Mouse (Mus musculus): Measurements from ENCODE around the gene 7420426K07Rik. TPM values are rescaled to one million over a fixed set of nuclear protein-coding genes. Genes with fewer than 3 reads are reported as not detected.
A peak's percentile ranks its signal among the peaks of the same experiment; 100 is the strongest.

Gene 7420426K07Rik
- not detected for total RNA-seq (2021)
- long read RNA-seq, experiment 1 = 0 reads
- long read RNA-seq, experiment 2 = 0 reads

GRCm38 (mm10) chr9:98902819-98903218 is at the start of gene 7420426K07Rik:
Gene 7420426K07Rik, plus strand, starts transcription at chr9:98903119.
- no peak for DNase-seq
- intact Hi-C loops (cut with DNase I; ENCODE audit: low total_unique reads) = no loop called here

- no peak for DNase-seq
- intact Hi-C loops (cut with DNase I; ENCODE audit: low total_unique reads) = no loop called here
These were observed 46.7 kb upstream of the 7420426K07Rik start, which contains the start of gene Prr23a2 for GRCm38 (mm10) chr9:98856210-98856609. Gene Prr23a2, plus strand, starts transcription at chr9:98856494.

- DNase-seq = no peak
- intact Hi-C loops (cut with DNase I; ENCODE audit: low total_unique reads) = no loop called here
These were observed 39.5 kb upstream of the 7420426K07Rik start for GRCm38 (mm10) chr9:98863463-98863862.

- DNase-seq = no peak
- intact Hi-C loops (cut with DNase I; ENCODE audit: low total_unique reads) = no loop called here
These were observed 38.3 kb upstream of the 7420426K07Rik start, which contains the start of gene Prr23a3 for GRCm38 (mm10) chr9:98864571-98864970. Gene Prr23a3, plus strand, starts transcription at chr9:98864767.

- intact Hi-C loops (cut with DNase I; ENCODE audit: low total_unique reads) = no loop called here
- DNase-seq = no peak
These were observed 1.4 kb upstream of the 7420426K07Rik start for GRCm38 (mm10) chr9:98901486-98901885.

- DNase-seq = no peak
- intact Hi-C loops (cut with DNase I; ENCODE audit: low total_unique reads) = no loop called here
These were observed 18.0 kb downstream of the 7420426K07Rik start for GRCm38 (mm10) chr9:98920629-98921523.

GRCm38 (mm10) chr9:98923119-98923518 is 20.2 kb downstream of the 7420426K07Rik start:
- no peak for DNase-seq
- intact Hi-C loops (cut with DNase I; ENCODE audit: low total_unique reads) = no loop called here

GRCm38 (mm10) chr9:98924183-98924582 is 21.3 kb downstream of the 7420426K07Rik start:
- intact Hi-C loops (cut with DNase I; ENCODE audit: low total_unique reads) = no loop called here
- DNase-seq = no peak

- intact Hi-C loops (cut with DNase I; ENCODE audit: low total_unique reads) = no loop called here
- DNase-seq = no peak
These were observed 26.6 kb downstream of the 7420426K07Rik start for GRCm38 (mm10) chr9:98929496-98929895.

GRCm38 (mm10) chr9:98932931-98933330 is 30.0 kb downstream of the 7420426K07Rik start:
- no peak for DNase-seq
- intact Hi-C loops (cut with DNase I; ENCODE audit: low total_unique reads) = no loop called here

GRCm38 (mm10) chr9:98935190-98935909 is 32.4 kb downstream of the 7420426K07Rik start:
- DNase-seq = no peak
- intact Hi-C loops (cut with DNase I; ENCODE audit: low total_unique reads) = no loop called here

- intact Hi-C loops (cut with DNase I; ENCODE audit: low total_unique reads) = no loop called here
- no peak for DNase-seq
These were observed 36.4 kb downstream of the 7420426K07Rik start for GRCm38 (mm10) chr9:98939290-98939689.

GRCm38 (mm10) chr9:98952171-98953050 is 49.5 kb downstream of the 7420426K07Rik start:
- peak; percentile 23 for DNase-seq
- intact Hi-C loops (cut with DNase I; ENCODE audit: low total_unique reads) = no loop called here

- DNase-seq = no peak
- intact Hi-C loops (cut with DNase I; ENCODE audit: low total_unique reads) = no loop called here
These were observed 50.4 kb downstream of the 7420426K07Rik start for GRCm38 (mm10) chr9:98953291-98953690.

- DNase-seq = no peak
- intact Hi-C loops (cut with DNase I; ENCODE audit: low total_unique reads) = no loop called here
These were observed 50.9 kb downstream of the 7420426K07Rik start for GRCm38 (mm10) chr9:98953830-98954229.

Other genes with a start within 250 kb of the 7420426K07Rik start
- not detected for gene Prr23a1, start 60.6 kb upstream of the 7420426K07Rik start, total RNA-seq (2021)
- gene Prr23a2, start 46.6 kb upstream of the 7420426K07Rik start, total RNA-seq (2021) = not detected
- not detected for gene Prr23a3, start 38.4 kb upstream of the 7420426K07Rik start, total RNA-seq (2021)
- not detected for gene Foxl2, start 52.2 kb downstream of the 7420426K07Rik start, total RNA-seq (2021)
- 1 to 10 TPM; 4.0 to 4.5 TPM for gene Faim, start 83.3 kb downstream of the 7420426K07Rik start, total RNA-seq (2021)
- gene Gm1123, start 132.6 kb downstream of the 7420426K07Rik start, total RNA-seq (2021) = not detected
- 1 to 10 TPM; 3.2 to 3.8 TPM for gene Pik3cb, start 237.5 kb downstream of the 7420426K07Rik start, total RNA-seq (2021)